Mouse (Mus musculus) lung, postnatal 0 days (tissue): Measurements from ENCODE around the gene Nbeal2.

ENCODE experiments used
- CTCF ChIP-seq: IDR thresholded peaks from 2 replicates; pipeline ENCODE4 v1.5.1; 2016; ENCODE audit warnings: antibody characterized with exemption, mild to moderate bottlenecking
- EP300 ChIP-seq: IDR thresholded peaks from 2 replicates; pipeline ENCODE4 v1.6.1; 2016; ENCODE audit warnings: antibody characterized with exemption, mild to moderate bottlenecking, control low read depth

GRCm38 (mm10) chr9:110689261-110689779, 35.4 kb upstream of the Nbeal2 start:
- TF ChIP-seq CTCF (no peak), EP300 (peak; percentile 95)
